Mouse (Mus musculus): ENCODE results near the gene Dhx36.

DNA sequence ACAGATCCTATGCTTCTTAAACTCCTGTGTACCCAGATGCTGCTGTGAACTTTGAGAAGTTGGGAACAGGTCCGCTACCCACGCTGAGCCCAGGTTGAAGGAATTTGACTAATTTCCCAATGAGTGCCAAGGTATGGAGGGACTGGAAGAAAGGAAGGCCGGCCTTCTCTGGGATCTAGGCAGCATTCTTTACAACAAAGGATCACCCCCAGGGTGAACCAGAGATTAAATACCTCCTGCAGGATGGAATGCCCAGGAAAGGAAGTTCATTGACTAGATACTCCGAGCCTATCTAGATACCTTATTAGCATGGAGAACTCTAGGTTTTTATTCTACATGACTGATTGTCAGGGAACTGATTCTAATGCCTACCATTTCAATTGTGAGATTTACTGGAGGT is 53.8 kb downstream of the Dhx36 start:
- TF ChIP-seq POLR2A (IDR thresholded peaks at IDR 0.05; ENCODE audit: extremely low read depth, insufficient read depth, low read length) (no peak), CTCF (IDR thresholded peaks at IDR 0.05; ENCODE audit: extremely low read depth, insufficient read depth, low read length) (no peak)
